Mouse (Mus musculus): ENCODE data around the gene Kctd12.

DNA sequence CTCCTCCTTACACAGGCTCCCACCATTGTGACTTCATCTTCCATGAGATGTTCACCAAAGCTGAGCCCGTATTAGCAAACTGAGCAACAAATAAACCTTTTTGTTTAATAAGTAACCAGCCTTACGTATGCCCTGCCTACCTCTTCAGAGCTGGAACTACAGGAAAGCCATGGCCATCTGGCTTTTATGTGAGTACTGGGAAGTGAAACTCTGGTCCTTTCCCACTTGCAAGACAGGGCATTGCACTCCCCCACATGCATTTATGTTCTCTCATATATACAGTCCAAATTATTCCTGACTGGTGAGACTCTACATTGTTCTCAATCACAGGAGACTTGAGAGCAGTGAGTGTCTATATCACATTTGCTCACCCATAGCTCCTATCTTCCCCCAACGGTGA, 52.9 kb downstream of the Kctd12 start:
- TF ChIP-seq CTCF (IDR thresholded peaks at IDR 0.05) (no peak), EP300 (IDR thresholded peaks at IDR 0.05) (no peak)
